Mouse (Mus musculus) CD4-positive, CD25-positive, alpha-beta regulatory T cell, adult 4 months (primary cell): ENCODE results near the gene Mrpl1. TPM values are rescaled to one million over a fixed set of nuclear protein-coding genes. Genes with fewer than 3 reads are reported as not detected.

Experiments used
- ATAC-seq: one replicate; pipeline ENCODE4 v1.8.0; 2017
- polyA plus RNA-seq, 2 experiments: library from polyadenylated mRNA; unstranded; fragments of 100-300 nt; shearing (Covaris generic); gene quantifications; one replicate each; pipeline ENCODE4 v1.2.1; 2017

Mrpl1 gene
- polyA plus RNA-seq, 2 experiments from 2014 or later = 23.2 to 24.7 TPM

GRCm38 (mm10) chr5:96311677-96312076 lies 102.4 kb downstream of the Mrpl1 start:
- ATAC-seq = no peak

Other genes starting within 250 kb of the Mrpl1 start
- gene Cnot6l, start 45.3 kb upstream of the Mrpl1 start, polyA plus RNA-seq = 10 to 100 TPM; 72.2 to 73.2 TPM
- gene Fras1, start 164.5 kb downstream of the Mrpl1 start, polyA plus RNA-seq = under 1 TPM in 1 of 2 experiments, not detected in 1; 0.16 TPM